Mouse (Mus musculus): Measurements from ENCODE around the gene Nemp2.

DNA sequence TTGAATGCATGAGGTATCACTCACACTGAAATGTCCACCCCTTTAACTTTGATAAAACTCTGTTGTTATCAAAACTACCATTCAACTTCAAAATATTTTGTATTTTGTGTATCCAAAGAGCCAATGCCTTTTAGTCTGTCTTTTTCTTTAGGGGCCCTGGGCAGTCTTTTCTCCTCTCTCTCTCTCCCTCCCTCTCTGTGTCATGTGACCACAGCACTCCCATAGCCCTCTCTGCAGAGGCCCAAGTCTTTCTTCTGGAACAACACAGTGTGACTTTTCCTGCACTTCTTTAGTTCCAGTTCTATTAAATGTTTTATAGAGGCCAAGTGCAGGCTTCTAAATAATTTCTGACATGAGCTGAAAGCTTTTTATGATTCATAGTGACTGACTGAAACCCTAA lies 10.1 kb upstream of the Nemp2 start:
- TF ChIP-seq POLR2A (IDR thresholded peaks at IDR 0.05; ENCODE audit: control insufficient read depth, low read depth, low read length) (no peak), CTCF (IDR thresholded peaks at IDR 0.05; ENCODE audit: control insufficient read depth, insufficient read depth, insufficient replicate concordance, low read depth, low read length) (no peak)

Measured in testis, adult 2 months (tissue).